Mouse (Mus musculus): Measurements from ENCODE around the gene Nasp. TPM values are rescaled to one million over a fixed set of nuclear protein-coding genes. Genes with fewer than 3 reads are reported as not detected.

Gene Nasp
- total RNA-seq, 2 experiments from 2014 or later, result 26.7 to 39.4 TPM

Other genes with a start within 250 kb of the Nasp start
- 100 to 1,000 TPM in 1 of 2 experiments, 10 to 100 TPM in 1; 86.7 to 100 TPM for gene Mast2, start 163.8 kb downstream of the Nasp start, total RNA-seq (2021)
- gene Ipp, start 120.4 kb downstream of the Nasp start, total RNA-seq (2021), result 10 to 100 TPM; 17.9 to 20.3 TPM
- 10 to 100 TPM; 11.8 to 13.0 TPM for gene Tmem69, start 72.0 kb downstream of the Nasp start, total RNA-seq (2021)
- gene Gpbp1l1, start 70.3 kb downstream of the Nasp start, total RNA-seq (2021), result 10 to 100 TPM; 35.8 to 40.7 TPM
- gene Ccdc17, start 31.3 kb downstream of the Nasp start, total RNA-seq (2021), result 1 to 10 TPM; 4.1 to 6.2 TPM
- 100 to 1,000 TPM; 392 to 438 TPM for gene Akr1a1, start 23.7 kb upstream of the Nasp start, total RNA-seq (2021)
- gene Prdx1, start 57.6 kb upstream of the Nasp start, total RNA-seq (2021), result 100 to 1,000 TPM; 162 to 182 TPM
- 10 to 100 TPM; 18.0 to 18.3 TPM for gene Mmachc, start 80.5 kb upstream of the Nasp start, total RNA-seq (2021)
- 1 to 10 TPM; 3.0 to 4.3 TPM for gene Ccdc163, start 80.6 kb upstream of the Nasp start, total RNA-seq (2021)
- 1 to 10 TPM; 4.5 TPM for gene Tesk2, start 93.0 kb upstream of the Nasp start, total RNA-seq (2021)
- 10 to 100 TPM; 12.0 to 13.1 TPM for gene Toe1, start 179.7 kb upstream of the Nasp start, total RNA-seq (2021)
- gene Mutyh, start 179.8 kb upstream of the Nasp start, total RNA-seq (2021), result 1 to 10 TPM; 3.1 to 5.4 TPM
- 1 to 10 TPM; 4.8 to 5.0 TPM for gene Hpdl, start 193.8 kb upstream of the Nasp start, total RNA-seq (2021)
- gene Zswim5, start 249.4 kb upstream of the Nasp start, total RNA-seq (2021), result 10 to 100 TPM; 17.1 to 17.9 TPM

Data from layer of hippocampus, postnatal 25 days (tissue).